Mouse (Mus musculus) heart, postnatal 10 days (tissue): Measurements from ENCODE around the gene Nfyc. TPM values are rescaled to one million over a fixed set of nuclear protein-coding genes. Genes with fewer than 3 reads are reported as not detected.

ENCODE experiments used
- DNase-seq, 2 experiments: peaks; one replicate each; pipeline ENCODE4 v3.0.0; 2021
- intact Hi-C: fragments of 180-260 bp; cut with DNase I; formaldehyde crosslinking; loops from one replicate; pipeline ENCODE4 v1.15.1; 2025
- total RNA-seq, 2 experiments: library from RNA; stranded (reverse); gene quantifications; 2 replicates each; pipeline ENCODE4 v1.2.3; 2021

Gene Nfyc
- 10 to 100 TPM; 75.4 to 78.0 TPM for total RNA-seq

GRCm38 (mm10) chr4:120831472-120831871, at the start of gene Nfyc:
Gene Nfyc (minus strand): TSS chr4:120831572.
- intact Hi-C loops: no loop called here
- DNase-seq: no peak

DNA sequence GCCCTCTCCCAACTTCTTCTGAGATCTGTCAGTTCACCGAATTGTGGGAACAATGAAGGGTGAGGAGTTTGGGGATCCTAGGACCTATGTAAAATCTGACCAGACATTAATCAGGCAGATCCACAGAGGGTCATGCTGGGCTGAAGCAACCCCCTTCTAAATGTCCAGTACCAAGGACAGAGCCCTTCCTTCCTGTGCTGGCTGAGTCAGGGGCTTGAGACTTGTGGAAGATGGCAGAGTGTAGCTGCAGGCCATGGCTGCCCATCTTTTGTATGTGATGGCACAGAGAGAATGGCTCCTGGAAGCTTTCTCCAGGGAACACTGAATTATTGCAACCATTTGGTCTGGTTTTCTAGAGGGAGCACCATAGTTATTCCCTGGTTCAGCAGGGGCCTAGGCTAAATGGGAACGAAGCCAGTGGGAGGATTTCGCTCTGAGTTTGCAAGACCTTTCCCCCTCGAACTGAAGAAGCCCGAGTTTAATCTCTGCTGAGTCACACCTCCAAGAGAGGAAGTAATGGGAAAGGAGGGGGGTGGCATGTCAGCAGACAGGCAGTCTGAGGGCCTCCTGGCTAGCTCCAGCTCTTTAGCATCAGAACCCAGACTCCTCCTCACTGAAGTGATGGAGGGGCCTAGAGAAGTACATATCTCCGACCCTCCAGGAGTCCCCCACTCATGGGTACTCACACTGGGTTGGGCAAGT, 49.5 kb upstream of the Nfyc start:
- intact Hi-C loops: no loop called here
- peak in 1 of 2 experiments; percentile 12 for DNase-seq

DNA sequence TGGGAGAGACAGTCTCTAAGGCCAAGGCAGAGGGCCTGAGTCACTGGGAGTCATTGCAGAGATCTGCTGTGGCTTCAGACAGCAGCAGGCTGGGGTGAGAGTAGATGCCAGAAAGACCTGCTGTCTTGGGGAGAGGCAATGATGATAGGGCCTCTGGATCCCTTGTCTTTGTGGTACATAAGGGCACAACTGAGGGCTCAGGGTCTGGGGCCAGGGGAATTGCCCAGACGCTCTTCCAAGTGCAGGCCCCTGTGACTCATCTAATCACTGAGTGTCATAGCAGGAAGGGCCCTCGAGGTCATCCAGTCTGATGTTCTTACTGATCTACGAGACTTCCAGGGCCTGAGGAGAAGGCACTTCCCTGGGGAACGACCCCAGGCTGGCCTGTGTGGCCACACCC, 48.0 kb upstream of the Nfyc start:
- no peak for DNase-seq
- intact Hi-C loops: no loop called here

DNA sequence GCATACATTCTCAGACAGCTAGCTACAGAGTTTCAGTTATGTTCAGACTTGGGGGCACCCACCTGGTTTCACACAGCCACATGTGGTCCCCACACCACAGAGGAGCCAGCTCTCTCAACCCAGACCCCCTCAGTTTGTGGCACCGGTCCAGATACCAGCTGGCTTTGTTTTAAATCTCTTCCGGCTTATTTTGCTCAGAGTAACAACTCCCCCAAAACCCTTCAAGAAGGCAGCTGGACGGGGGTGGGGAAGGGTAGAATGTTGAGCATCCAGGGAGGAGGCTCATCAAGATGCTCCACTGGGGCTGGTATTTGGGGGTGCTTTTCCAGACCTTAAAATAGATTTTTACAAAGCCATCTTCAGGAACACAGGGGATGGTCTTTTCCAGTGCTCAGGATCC, 47.4 kb upstream of the Nfyc start:
- intact Hi-C loops: no loop called here

DNA sequence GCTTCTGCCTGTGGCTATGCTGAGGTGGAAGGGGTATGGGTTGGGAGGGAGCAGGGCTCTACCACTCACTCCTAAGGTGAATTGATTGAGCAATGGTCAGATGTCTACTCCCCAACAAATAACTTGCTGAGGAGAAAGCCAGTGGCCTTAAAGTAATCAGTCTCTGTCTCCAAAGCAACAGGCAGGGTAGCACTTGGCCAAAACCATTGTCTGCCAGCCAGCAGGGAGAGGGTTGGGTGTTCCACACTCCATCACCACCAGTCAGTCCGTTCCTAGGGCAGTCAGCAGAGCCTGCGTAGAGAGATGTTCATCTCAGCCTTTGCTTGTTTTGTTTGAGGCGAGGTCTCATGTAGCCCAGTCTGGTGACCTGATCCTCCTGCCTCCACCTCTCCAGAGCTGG, 44.6 kb upstream of the Nfyc start:
- intact Hi-C loops: no loop called here
- no peak for DNase-seq

More for the DNA sequence above, 47.4 kb upstream of the Nfyc start:
- no peak for DNase-seq

DNA sequence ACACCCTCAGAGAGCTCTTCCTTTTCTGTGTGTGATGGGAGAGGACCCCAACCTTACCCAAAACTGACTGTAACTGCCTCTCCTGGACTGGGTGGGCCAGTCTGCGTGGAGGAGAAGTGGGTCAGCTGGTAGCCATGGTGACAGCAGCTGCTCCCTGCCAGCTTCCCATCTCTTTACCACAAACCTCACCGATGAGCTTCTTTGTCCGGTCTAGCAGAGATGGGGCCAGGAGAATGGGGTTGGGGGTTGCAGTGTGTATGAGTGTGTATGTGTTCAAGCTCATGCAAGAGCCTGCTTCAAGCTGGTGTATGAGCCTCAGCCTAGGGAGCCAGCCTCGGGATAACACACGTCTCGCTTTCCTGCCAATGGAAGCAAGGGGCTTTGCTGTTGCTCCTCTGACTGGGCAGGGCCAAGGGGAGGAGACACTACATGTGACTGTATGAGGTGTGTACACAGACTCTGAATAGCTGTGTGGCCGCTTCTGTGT, 38.9 kb upstream of the Nfyc start:
- intact Hi-C loops: no loop called here
- DNase-seq: no peak

- DNase-seq: no peak
Observed at GRCm38 (mm10) chr4:120868988-120869387, 37.6 kb upstream of the Nfyc start.

DNA sequence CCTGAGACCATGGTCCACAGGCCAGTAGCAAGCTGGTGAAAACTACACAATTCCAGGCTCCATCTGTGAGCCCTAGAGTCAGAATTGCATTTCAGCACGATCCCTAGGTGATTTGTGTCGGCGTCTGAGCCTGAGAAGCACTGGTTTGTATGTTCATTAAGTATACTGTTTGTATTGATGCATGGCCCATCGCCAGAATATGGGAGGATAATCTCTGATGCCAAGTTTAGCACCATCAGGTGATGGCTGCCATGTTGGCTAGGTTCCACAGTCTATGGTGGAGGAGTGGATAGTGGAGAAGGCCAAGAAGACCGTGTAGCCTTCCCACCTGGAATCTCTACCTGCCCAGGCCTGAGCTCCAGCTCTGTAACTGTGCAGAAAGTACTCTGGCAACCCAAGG, 36.9 kb upstream of the Nfyc start:
- no peak for DNase-seq
- intact Hi-C loops: no loop called here

More at GRCm38 (mm10) chr4:120868988-120869387, 37.6 kb upstream of the Nfyc start:
- intact Hi-C loops: no loop called here

GRCm38 (mm10) chr4:120866211-120866610, 34.8 kb upstream of the Nfyc start:
- peak; percentile 29 to 60 for DNase-seq
- intact Hi-C loops: no loop called here

- DNase-seq: no peak
- intact Hi-C loops: no loop called here
Observed at GRCm38 (mm10) chr4:120859865-120860264, 28.5 kb upstream of the Nfyc start.

- DNase-seq: no peak
- intact Hi-C loops: no loop called here
Observed at GRCm38 (mm10) chr4:120856376-120856775, 25.0 kb upstream of the Nfyc start.

- intact Hi-C loops: no loop called here
- no peak for DNase-seq
Observed at GRCm38 (mm10) chr4:120855360-120856060, 24.1 kb upstream of the Nfyc start.

- DNase-seq: peak; percentile 8 to 39
- intact Hi-C loops: no loop called here
Observed at GRCm38 (mm10) chr4:120854588-120855319, 23.4 kb upstream of the Nfyc start, which contains the start of gene Rims3. Gene Rims3 (plus strand): TSS chr4:120854816.

GRCm38 (mm10) chr4:120850946-120851345, 19.6 kb upstream of the Nfyc start:
- intact Hi-C loops: loop anchor here (1.0 kb wide), 2 partner anchors 36 to 58 kb away; no protein-coding TSS in a partner anchor
- DNase-seq: peak; percentile 59 to 81

DNA sequence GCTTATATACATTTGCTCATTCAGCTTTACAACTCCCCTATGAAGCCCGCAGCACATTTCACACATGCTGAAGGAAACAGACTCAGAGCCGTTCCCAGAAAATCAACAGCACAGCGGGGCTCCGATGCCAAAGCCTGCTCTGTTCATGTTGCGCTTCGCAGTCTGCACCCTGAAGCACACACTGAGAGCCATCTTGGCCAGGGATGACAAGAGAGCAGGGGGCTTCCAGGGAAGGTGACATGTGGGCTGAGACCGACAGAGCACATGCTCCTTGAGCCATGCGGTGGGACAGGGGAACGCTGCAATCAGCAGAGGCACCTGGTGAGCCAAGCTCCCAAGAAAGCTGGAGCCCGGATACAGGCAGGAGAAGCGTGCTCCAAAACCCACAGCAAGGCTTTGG, 18.1 kb upstream of the Nfyc start:
- intact Hi-C loops: no loop called here
- no peak for DNase-seq

- intact Hi-C loops: no loop called here
- DNase-seq: no peak
Observed at GRCm38 (mm10) chr4:120848909-120849308, 17.5 kb upstream of the Nfyc start.

DNA sequence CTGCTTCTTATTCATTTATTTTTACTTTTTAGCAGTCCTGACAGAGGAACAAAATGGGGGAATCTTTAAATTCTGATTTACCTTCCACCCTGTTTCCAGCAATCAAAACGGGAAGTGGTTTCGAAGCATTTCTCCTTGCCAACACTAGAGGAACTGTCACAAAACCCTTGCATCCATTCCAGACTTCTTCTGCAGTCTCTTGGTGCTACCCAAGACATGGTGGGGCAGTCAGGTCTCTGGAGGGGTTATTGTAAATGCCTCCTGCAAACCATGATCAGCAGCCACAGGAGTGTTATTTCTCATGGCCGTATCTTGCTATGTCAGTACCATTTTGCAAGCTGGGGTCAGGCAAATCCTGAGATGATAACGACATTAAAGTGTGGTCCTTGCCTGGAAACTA, 13.7 kb upstream of the Nfyc start:
- intact Hi-C loops: no loop called here
- no peak for DNase-seq

GRCm38 (mm10) chr4:120844423-120845082, 13.2 kb upstream of the Nfyc start:
- DNase-seq: no peak
- intact Hi-C loops: no loop called here

GRCm38 (mm10) chr4:120841342-120841741, 10.0 kb upstream of the Nfyc start:
- intact Hi-C loops: no loop called here
- no peak for DNase-seq

- intact Hi-C loops: no loop called here
- no peak for DNase-seq
Observed at GRCm38 (mm10) chr4:120830767-120831166, 605 bp downstream of the Nfyc start.

GRCm38 (mm10) chr4:120826418-120826817, 5.0 kb downstream of the Nfyc start:
- DNase-seq: no peak
- intact Hi-C loops: no loop called here
